Mouse (Mus musculus): ENCODE data around the gene Cap2.

Gene Cap2

DNA sequence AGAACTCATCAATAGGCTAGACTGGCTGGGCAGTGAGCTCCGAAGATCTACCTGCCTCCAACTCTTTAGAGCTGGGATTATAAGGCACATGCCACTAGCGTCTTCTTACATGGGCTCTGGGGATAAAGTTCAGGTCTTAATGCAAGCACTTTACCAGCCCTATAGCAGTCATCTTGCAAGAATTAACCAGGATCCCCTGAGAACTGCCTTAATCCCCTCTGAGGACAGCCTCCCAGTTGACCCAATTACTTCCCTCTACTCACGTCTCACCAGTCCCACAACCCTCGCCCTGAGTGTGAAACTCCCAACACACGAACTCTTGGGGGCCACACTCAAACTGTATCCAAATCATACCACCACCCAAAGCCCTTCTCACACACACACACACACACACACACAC is 64.3 kb downstream of the Cap2 start:
- no peak for DNase-seq (ENCODE audit: low read depth, low spot score)

DNA sequence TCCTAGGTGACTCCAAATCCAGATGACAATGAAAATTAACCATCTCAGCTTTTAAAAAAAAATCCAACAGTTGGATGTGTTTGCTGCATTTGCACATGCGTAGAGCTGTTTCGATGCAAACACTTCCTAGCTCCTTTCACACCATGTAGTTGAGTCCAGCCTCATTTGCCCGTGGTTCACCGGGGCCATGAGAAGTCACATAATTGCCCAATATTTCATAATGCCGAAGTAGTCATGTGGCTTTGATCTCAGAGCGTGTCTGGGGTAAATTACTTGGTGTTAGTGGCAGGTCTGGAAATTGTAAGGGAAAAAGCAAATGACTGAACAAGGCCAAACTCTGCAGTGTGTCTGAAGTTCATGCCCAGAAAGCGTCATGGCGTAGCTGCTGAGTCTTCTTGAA is 67.8 kb downstream of the Cap2 start:
- DNase-seq (ENCODE audit: low read depth, low spot score): no peak

DNA sequence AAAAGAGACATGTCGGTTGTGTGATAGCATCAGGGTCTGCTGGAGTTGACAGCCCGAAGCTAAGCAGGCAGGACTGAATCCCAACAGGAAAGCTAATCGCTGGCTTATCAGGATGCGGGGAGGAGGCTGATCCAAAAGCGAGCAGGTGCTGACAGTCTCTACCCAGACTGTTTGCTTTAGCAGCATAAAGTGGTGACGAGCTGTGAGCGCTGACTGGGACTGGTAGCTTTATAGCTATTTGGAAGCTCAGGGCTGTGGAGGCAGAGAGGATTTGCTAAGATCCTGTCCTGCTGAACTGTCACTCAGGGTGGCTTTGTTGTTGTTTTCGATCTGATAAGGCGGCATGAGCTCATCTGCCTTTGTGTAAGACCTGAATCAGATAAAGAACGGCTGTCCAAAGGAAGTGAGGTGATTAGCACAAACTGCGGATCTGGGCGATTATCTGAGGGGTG is 69.5 kb downstream of the Cap2 start:
- peak; percentile 86 for DNase-seq (ENCODE audit: low read depth, low spot score)

DNA sequence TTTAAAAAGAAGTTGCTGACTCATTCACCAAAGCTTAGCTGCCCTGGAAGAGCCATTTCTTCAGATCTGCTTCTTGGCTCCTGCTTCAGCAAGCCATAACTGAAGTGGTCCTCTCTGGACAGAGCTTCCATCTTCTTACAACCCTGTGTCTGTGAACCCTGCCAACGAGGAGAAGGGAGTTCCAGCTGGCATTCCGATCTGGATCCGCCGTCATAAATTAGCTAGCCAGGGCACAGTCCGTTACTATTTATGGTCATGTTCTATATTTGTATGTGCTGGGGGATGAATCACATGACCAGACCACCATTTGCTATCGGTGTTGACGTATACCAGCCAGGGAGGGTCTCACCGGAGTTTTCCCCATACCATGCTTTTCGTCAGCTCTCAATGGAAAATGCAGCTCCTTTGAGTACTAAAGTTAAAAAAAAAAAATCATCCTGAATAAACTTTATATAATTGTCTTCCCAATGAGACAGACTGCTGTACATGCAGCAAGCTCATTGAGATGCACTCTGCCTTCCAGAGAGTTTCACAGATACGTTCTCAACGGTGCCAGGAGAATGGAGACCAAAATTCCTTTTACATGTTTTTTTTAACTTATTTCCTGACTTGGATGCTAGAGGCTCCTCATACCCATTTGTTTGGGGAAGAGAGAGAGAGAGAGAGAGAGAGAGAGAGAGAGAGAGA is 70.5 kb downstream of the Cap2 start:
- DNase-seq (ENCODE audit: low read depth, low spot score): peak; percentile 93

DNA sequence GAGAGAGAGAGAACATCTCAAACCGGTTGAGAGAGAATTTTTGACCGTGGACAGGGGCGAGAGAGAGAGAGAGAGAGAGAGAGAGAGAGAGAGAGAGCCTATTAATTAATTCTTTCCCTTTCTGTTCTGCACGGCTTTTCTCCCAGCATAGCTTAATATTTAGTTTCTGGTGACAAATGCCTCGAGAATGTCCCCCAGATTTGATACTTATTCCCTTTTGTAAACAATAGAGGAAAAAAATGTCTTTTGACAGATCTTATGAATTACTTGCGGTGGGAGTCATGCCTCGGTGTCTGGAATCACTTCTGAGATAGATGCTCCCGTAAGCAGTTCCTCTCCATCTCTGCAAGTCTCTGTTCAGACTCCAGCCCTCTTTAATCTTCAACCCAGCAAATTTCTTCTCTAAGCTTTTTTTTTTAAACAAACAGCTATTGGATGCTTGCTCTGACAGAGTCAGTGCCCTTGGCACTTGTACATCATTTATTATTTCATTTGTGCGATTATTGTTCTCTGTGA is 71.1 kb downstream of the Cap2 start:
- no peak for DNase-seq (ENCODE audit: low read depth, low spot score)

DNA sequence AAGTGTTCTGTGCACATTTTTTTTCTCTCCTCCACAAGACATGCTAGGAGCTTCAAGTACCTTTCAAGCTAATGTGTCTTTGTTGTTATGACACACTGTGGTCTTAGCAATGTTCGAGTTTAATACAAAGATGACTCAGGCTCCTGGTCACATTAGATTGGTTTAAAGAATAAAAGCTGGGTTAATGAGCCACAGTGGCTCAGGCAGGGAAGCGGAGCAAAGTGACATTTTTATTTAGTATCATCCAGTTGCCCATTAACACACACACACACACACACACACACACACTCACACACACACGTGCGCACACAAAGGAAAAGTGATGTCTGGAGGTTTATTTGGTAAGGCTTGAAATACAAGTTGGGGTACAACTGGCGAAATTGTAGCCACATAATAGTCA is 72.6 kb downstream of the Cap2 start:
- DNase-seq (ENCODE audit: low read depth, low spot score): no peak

DNA sequence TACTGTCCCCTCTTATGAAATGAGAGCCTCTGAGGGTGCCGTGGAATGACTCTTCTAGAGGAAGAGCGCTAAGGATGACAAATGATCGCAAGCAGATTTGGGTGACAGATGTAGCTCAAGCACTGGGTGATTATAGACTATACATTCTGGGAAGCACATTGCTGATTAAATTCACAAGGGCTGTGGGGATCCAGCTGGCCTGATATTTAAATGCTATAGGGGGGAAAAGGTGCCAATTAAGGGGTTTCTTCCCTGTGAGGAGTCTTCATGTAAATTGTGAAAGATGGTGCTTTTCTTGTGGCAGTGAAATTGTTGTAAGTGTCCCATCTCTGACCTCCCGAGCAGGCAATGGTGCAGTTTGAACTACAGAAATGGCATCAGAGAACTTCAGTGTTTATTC is 73.1 kb downstream of the Cap2 start:
- DNase-seq (ENCODE audit: low read depth, low spot score): no peak

DNA sequence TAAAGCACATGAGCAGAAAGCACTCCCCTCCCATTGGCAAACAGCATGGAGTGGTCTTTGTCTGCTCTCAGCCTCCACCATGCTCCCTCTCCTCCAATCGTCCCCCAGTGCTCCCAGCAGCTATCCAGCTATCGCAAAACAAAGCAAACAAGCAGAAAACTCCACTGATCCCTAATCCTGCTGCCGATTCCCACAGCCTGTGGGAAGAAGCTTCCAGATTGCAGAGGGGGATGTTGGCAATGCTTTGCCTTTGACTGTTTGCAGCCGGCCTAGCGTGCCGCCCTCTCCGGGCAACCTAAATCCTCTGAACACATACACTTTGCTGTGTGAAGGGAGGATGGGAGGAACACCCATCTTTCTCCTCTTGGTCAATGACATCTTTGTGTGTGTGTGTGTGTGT is 83.2 kb downstream of the Cap2 start:
- DNase-seq (ENCODE audit: low read depth, low spot score): peak; percentile 51

DNA sequence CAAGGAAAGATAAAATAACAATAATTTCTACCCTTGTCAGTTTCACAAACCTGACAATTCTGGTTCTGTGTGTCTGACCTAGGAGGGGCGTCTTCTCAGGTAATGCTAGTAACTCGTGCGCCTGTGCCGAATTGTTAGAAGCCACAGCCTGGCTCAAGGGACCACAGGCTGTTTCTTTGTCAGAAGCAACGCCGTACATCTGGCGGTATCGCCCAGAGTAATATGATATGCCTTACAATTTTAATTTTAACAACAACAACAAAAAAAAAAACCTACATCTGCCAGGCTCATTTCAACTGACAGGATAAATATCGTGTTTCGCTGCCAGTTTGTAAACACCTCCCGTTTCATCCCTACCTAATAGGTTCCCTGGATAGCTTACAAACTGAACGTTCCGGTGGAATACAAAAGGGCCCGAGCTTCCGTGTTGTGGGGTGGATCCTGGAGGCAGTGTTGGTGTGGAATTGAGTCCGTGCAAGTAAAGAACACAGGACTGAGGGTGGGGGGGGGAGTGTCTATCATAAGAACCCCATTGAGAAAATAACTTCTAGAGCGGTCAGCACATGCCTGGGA is 86.2 kb downstream of the Cap2 start:
- DNase-seq (ENCODE audit: low read depth, low spot score): no peak

DNA sequence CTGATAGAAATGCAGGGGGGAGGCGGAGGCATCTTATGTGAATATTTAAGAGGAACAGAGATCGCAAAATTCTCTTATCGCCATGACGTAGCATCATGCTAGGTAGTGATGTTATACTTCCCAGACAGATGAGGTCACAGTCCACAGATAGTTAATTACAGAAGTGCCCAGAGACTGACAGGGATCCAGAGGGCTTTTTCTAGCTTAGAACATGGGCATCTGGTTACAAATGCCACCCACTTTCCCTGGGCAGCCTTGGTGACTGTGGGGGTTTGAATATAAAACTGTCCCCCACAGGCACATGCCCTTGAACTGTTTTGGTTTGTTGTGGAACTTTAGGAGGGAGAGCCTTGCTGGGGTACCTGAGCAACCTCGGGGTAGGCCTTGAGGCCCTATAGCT is 87.0 kb downstream of the Cap2 start:
- DNase-seq (ENCODE audit: low read depth, low spot score): peak; percentile 40

DNA sequence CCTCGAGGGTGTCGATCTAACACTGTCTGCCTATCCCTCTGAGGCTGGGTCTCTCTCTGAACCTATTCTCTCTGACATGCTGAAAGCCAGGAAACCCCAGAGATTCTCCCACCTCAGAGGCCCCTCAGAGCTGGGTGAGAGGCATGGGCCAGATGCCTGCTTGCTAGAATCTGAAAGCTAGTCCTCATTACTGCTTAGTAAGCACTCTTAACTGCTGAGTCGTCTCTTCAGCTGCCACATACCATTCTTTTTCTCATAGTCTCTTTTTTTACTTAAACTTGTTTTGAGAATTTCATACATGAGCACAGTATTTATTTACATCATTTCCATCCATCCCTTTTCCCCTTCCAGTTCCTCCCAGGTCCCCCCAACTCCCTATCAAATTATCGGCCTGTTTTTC is 89.2 kb downstream of the Cap2 start:
- no peak for DNase-seq (ENCODE audit: low read depth, low spot score)

DNA sequence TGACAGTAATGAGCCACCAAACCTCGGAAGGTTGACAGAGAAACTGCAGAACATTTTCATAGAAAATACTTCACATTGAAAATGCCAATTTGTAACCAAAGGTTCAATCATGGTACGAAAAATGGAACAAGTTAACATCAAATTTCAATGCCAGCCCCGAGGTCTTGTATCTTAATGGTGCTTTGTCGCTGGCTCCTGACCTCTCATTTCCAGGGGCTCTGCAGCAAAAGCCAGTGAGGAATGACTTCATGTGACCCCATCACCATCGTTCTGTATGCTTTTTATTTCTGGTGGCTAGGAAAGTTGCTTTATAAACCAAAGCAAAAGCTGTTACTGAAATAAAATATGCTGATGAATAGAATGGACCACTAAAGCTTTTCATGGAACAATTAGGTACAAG is 99.0 kb downstream of the Cap2 start:
- DNase-seq (ENCODE audit: low read depth, low spot score): no peak

DNA sequence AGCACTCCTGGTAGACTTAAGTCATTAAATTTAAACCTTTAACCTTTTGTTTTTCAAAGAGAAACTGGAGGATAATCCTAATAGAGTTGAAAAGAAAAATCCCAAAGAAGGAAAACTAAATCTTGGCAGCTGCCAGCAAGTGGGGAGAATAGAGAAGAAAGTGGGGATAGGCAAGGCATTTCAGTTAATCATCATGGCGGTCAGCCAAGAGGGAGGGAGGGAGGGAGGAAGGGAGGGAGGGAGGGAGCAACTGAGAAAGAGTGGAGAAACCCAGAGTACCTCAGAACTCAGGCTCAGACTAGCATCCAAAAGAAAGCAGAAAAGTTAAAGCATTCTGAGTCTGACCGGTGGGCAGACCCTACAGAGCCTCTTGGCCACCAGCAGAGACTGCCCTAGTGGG is 99.7 kb downstream of the Cap2 start:
- peak; percentile 24 for DNase-seq (ENCODE audit: low read depth, low spot score)

DNA sequence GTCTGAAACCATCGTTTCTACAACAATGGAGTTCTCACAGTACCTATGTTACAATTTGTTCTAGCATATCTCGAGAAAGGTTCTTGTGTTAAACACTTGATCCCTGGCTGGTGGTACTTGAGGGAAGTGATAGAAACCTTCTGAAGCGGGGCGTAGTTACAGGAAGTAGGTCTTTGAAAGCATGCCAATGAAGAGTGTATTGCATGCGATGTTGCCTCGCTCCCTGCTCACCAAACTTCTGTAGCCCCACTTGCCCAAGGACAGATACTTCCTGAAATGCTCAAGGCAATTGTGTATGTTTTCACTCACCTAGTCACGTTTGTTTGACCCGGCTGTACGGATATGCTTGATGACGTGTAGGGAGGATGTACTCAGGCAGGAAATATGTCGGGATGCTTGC is 101.0 kb downstream of the Cap2 start:
- DNase-seq (ENCODE audit: low read depth, low spot score): no peak

DNA sequence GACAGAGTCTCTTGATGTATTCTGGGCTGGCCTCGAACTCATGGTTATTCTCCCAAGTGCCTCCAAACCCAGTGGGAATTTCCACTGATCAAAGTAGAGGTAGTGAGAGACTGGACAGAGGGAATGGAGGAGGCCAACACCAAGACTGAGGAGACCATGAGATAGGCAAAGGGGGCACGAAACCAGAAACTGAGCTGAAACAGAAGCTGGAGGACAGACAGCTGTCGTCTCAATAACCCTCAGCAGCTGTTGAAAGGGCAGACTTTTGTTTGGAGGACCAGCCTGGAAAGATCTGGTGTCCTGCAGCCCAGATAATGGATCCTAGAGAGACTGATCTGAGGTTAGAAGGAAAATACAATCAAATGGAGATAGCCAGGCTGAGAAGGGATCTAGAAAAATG is 109.4 kb downstream of the Cap2 start:
- DNase-seq (ENCODE audit: low read depth, low spot score): no peak

DNA sequence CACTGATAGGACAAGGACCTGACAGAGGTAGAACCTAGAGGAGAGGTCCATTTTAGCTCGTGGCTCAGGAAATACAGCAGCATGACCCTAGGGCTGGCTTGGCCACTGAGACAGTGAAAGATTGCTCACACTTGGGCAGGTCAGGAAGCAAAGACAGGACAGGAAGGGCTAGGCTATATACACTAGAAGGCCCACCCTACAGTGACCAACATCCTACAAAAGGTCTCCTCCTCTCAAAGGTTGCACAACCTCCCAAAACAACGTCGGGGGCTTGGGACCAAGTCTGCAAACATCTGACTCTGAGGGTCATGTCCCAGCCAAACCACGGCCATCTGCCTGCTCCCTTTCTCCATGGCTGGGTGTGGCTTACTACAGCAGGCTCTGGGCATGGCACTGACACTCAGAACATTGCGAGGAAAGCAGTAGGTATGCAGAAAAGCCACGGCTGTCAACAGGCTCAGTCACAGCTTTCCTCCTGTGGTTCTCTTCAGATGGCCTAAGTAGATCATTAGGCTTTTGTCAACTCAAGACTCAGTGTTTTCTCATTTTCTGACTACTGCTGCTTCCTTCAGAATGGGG is 112.1 kb downstream of the Cap2 start:
- no peak for DNase-seq (ENCODE audit: low read depth, low spot score)

DNA sequence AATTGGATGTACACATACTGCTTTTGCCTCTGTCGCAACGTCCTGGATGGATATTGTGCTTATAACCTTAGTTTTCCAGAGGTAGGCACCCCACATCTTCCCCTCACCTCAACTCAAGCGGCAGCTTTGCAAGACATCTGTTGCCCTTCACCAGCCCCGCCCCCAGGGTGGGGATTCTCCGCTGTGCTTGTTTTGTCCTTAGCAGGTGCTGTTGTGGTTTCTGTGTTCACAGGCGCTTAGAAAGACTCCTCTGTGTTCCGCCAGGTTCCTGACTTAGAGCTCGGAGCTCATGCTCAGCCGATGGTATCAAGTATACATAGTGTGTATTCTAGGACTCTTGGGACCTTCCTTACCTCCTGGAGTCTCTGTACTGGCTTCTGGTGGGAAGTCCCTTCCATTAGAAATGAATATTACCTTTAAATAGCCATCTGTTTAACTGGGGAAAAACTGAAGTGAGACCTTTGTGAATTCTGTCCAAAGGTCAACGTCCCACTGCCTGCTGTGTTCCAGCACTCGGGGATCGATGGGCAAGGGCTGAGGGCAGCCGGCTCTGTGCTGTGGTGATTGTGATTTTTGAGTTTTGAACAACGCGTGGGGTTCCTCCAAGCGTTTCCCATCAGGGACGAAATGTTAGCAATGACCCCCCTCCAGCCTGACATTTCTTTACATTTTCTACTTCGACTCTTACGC is 115.2 kb downstream of the Cap2 start:
- DNase-seq (ENCODE audit: low read depth, low spot score): no peak

DNA sequence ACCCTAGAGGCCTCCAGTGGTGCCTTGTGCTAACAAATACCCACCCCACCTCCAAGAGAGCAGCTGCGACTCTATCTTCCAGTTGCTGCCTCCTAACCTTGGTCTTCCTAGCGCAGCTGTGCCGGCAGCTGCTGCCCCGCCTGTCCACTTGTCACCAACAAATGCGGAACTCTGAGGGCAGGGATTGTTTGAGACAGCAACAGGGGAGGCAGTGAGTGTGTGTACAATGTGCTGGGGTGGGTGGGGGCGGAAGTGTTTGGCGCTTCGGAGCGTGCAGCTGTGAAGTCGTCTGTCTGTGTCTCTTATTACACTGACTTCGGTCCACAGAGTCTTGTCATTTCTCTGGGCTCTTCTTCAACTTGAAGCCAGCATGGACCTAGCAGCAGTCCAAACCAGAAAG is 118.0 kb downstream of the Cap2 start:
- peak; percentile 70 for DNase-seq (ENCODE audit: low read depth, low spot score)

DNA sequence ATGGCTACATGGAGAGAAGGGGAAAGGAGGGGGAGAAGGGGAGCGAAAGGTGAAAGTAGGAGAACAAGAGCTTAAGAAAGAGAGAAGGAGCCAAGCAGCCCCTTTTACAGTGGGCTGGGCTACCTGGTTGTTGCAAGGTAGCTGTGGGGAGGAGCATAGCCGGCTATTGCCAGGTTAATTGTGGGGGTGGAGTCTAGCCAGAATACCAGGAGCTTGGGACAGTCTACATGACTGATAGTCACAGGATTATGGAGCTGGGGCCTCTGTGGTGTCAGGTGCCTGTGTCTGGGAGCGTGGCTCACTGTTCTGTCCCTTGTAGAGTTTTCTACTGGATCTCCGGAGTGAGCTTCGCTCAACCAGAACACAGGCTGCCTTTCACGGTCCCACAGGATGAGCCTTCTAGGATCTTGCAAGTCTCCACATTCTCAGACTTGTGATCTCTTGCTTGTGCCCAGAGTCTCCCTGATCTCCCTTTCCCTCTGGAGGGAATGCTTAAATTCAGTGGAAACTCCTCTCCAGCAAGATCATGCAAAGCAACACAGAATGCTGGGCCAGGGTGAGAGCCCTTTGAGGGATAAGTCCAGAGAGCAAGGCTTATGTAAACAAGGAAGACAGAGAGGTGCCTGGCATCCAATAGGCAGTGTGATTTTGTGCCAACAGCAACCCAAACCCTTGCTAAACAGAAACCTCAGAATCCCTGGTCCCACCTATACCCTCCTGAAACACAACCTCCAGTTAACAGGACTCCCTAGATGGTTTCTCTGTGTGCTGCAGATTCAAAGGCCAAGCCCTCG is 119.5 kb downstream of the Cap2 start:
- DNase-seq (ENCODE audit: low read depth, low spot score): no peak

DNA sequence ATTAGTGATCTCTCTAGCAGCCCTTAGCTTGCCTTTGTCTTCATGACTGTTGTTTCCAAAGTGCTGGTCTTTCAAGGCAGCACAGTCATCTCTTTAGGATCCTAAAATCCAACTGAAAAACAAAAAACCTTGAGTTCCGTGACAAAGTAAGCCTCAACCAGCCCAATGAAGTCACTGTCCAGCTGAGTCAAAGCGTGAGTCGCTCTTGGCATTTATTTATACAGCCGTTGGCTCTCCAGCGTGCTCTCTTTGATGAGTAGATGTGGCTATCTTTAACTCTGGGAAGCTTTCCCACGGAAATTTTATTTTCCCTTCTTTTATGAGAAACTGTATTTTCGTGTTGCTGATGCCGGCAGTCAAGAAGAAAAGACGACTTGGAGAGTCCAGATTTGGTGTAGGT is 125.0 kb downstream of the Cap2 start:
- DNase-seq (ENCODE audit: low read depth, low spot score): peak; percentile 66

DNA sequence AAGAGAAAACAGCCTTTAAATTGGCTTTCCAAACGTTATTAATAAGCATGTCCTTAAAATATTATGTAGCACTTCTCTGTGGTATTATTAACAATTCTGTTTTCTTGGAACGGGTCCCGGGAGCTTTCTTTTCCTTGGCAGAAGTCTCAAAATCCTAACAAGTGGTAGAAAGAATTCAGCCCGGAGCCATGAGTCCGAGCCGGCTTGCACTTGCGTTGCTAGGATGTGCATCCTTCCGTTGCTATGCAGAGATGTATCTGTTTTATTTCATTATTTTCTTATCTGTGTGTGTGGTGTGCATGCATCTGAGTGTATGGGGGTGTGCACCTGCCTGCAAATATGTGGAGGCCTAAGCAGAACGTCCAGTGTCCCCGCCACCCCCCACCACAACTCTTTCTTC is 126.2 kb downstream of the Cap2 start:
- DNase-seq (ENCODE audit: low read depth, low spot score): peak; percentile 72

DNA sequence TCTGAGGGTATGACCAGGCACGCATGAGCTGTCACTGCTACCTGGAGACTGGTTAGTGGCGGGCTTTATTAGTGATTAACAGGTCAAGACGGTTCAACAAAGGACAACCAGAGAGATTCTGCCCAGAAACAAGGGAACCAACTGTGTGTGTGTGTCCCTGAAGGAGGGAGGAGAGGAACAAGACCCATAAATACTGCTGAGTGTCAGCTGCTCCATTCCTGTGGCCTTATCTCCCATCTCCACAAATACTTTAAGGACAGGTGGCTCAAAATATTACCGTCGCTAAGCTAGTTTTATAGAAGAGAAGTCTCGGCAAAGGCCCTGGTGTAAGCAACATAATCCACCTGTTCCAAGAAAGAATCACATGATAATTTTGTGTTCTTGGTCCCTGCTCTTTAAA is 127.7 kb downstream of the Cap2 start:
- no peak for DNase-seq (ENCODE audit: low read depth, low spot score)
